Mouse (Mus musculus): ENCODE measurements at regions not wholly inside any gene's neighbourhood (a gene's known extent, or its start where the extent isn't known, plus 50 kb on each side); places are given as distances from the start of the nearest gene placed in this dataset.

GRCm38 (mm10) chr15:67301024-67301423 lies 800.3 kb upstream of the Lrrc6 start:
- H3K4me1 ChIP-seq, result no peaks in the 10 kb centered on the region
- H3K9me3 ChIP-seq (replicated peaks), result no peaks in the 10 kb centered on the region
- no peak overlapping the region for H3K4me2 ChIP-seq
- no peaks in the 10 kb centered on the region for H3K27me3 ChIP-seq (replicated peaks)
- H3K4me3 ChIP-seq, result no peak overlapping the region
- WGBS (ENCODE audit: insufficient replicate concordance), result 48% methylated on average over 4 of the region's 4 CpGs
- H3K27ac ChIP-seq, result no peak overlapping the region
- no peaks in the 10 kb centered on the region for H3K36me3 ChIP-seq
- ATAC-seq, result no peak
- H3K9ac ChIP-seq, result no peak overlapping the region

- WGBS (ENCODE audit: insufficient replicate concordance), result 35% methylated on average over 1 of the region's 1 CpGs
- Histone ChIP-seq H3K4me1 (no peaks in the 10 kb centered on the region), H3K9me3 (replicated peaks) (no peaks in the 10 kb centered on the region), H3K36me3 (no peaks in the 10 kb centered on the region), H3K4me2 (no peak overlapping the region), H3K9ac (no peak overlapping the region), H3K27me3 (replicated peaks) (no peaks in the 10 kb centered on the region), H3K4me3 (no peak overlapping the region), H3K27ac (no peak overlapping the region)
- ATAC-seq, result no peak
Measured at GRCm38 (mm10) chr15:67294797-67295196, 794.1 kb upstream of the Lrrc6 start.

- Histone ChIP-seq H3K27ac (no peak overlapping the region), H3K9me3 (replicated peaks) (no peaks in the 10 kb centered on the region), H3K4me2 (no peak overlapping the region), H3K9ac (no peak overlapping the region), H3K36me3 (no peaks in the 10 kb centered on the region), H3K4me3 (no peak overlapping the region), H3K27me3 (replicated peaks) (no peaks in the 10 kb centered on the region), H3K4me1 (no peaks in the 10 kb centered on the region)
- no peak for ATAC-seq
- WGBS (ENCODE audit: insufficient replicate concordance), result 12% methylated on average over 4 of the region's 4 CpGs
Measured at GRCm38 (mm10) chr15:67289749-67290148, 789.0 kb upstream of the Lrrc6 start.

- Histone ChIP-seq H3K9ac (no peak overlapping the region), H3K27me3 (replicated peaks) (no peaks in the 10 kb centered on the region), H3K27ac (no peak overlapping the region), H3K4me2 (no peak overlapping the region), H3K36me3 (no peaks in the 10 kb centered on the region), H3K4me1 (no peaks in the 10 kb centered on the region), H3K4me3 (no peak overlapping the region), H3K9me3 (replicated peaks) (no peaks in the 10 kb centered on the region)
- WGBS (ENCODE audit: insufficient replicate concordance), result 60% methylated on average over 4 of the region's 4 CpGs
- no peak for ATAC-seq
Measured at GRCm38 (mm10) chr15:67284941-67285340, 784.2 kb upstream of the Lrrc6 start.

- no peak overlapping the region for H3K27ac ChIP-seq
- no peaks in the 10 kb centered on the region for H3K36me3 ChIP-seq
- H3K4me3 ChIP-seq, result no peak overlapping the region
- 65% methylated on average over 3 of the region's 3 CpGs for WGBS (ENCODE audit: insufficient replicate concordance)
- H3K4me2 ChIP-seq, result no peak overlapping the region
- H3K9me3 ChIP-seq (replicated peaks), result no peaks in the 10 kb centered on the region
- ATAC-seq, result no peak
- no peaks in the 10 kb centered on the region for H3K27me3 ChIP-seq (replicated peaks)
- H3K4me1 ChIP-seq, result no peaks in the 10 kb centered on the region
- H3K9ac ChIP-seq, result no peak overlapping the region
Measured at GRCm38 (mm10) chr15:67283275-67283972, 782.7 kb upstream of the Lrrc6 start.

GRCm38 (mm10) chr15:67278869-67279268 lies 778.2 kb upstream of the Lrrc6 start:
- no peaks in the 10 kb centered on the region for H3K4me1 ChIP-seq
- no peak for ATAC-seq
- no peaks in the 10 kb centered on the region for H3K36me3 ChIP-seq
- no peaks in the 10 kb centered on the region for H3K9me3 ChIP-seq (replicated peaks)
- H3K27ac ChIP-seq, result no peak overlapping the region
- no peak overlapping the region for H3K9ac ChIP-seq
- no peak overlapping the region for H3K4me2 ChIP-seq
- H3K27me3 ChIP-seq (replicated peaks), result no peaks in the 10 kb centered on the region
- 24% methylated on average over 1 of the region's 1 CpGs for WGBS (ENCODE audit: insufficient replicate concordance)
- H3K4me3 ChIP-seq, result no peak overlapping the region

- no peaks in the 10 kb centered on the region for H3K27me3 ChIP-seq (replicated peaks)
- no peaks in the 10 kb centered on the region for H3K9me3 ChIP-seq (replicated peaks)
- H3K4me2 ChIP-seq, result no peak overlapping the region
- no peaks in the 10 kb centered on the region for H3K36me3 ChIP-seq
- H3K4me3 ChIP-seq, result no peak overlapping the region
- no peak overlapping the region for H3K27ac ChIP-seq
- H3K9ac ChIP-seq, result no peak overlapping the region
- no peak for ATAC-seq
- no peaks in the 10 kb centered on the region for H3K4me1 ChIP-seq
Measured at GRCm38 (mm10) chr15:67275058-67275457, 774.3 kb upstream of the Lrrc6 start.

- Histone ChIP-seq H3K9ac (no peak overlapping the region), H3K4me1 (no peaks in the 10 kb centered on the region), H3K9me3 (replicated peaks) (no peaks in the 10 kb centered on the region), H3K4me3 (no peak overlapping the region), H3K4me2 (no peak overlapping the region), H3K27me3 (replicated peaks) (no peaks in the 10 kb centered on the region), H3K36me3 (no peaks in the 10 kb centered on the region), H3K27ac (no peak overlapping the region)
- WGBS (ENCODE audit: insufficient replicate concordance), result 52% methylated on average over 2 of the region's 2 CpGs
- no peak for ATAC-seq
Measured at GRCm38 (mm10) chr15:67272397-67272796, 771.7 kb upstream of the Lrrc6 start.

- Histone ChIP-seq H3K4me1 (no peaks in the 10 kb centered on the region), H3K4me2 (no peak overlapping the region), H3K9me3 (replicated peaks) (no peaks in the 10 kb centered on the region), H3K4me3 (no peak overlapping the region), H3K27ac (no peak overlapping the region), H3K36me3 (no peaks in the 10 kb centered on the region), H3K9ac (no peak overlapping the region), H3K27me3 (replicated peaks) (no peaks in the 10 kb centered on the region)
- WGBS (ENCODE audit: insufficient replicate concordance), result 60% methylated on average over 6 of the region's 6 CpGs
- ATAC-seq, result no peak
Measured at GRCm38 (mm10) chr15:67263723-67264122, 763.0 kb upstream of the Lrrc6 start.

GRCm38 (mm10) chr15:67263313-67263712 lies 762.6 kb upstream of the Lrrc6 start:
- Histone ChIP-seq H3K27me3 (replicated peaks) (no peaks in the 10 kb centered on the region), H3K9ac (no peak overlapping the region), H3K36me3 (no peaks in the 10 kb centered on the region), H3K9me3 (replicated peaks) (no peaks in the 10 kb centered on the region), H3K4me2 (no peak overlapping the region), H3K27ac (no peak overlapping the region), H3K4me3 (no peak overlapping the region), H3K4me1 (no peaks in the 10 kb centered on the region)
- no peak for ATAC-seq
- WGBS (ENCODE audit: insufficient replicate concordance), result 57% methylated on average over 2 of the region's 2 CpGs

- Histone ChIP-seq H3K9me3 (replicated peaks) (no peaks in the 10 kb centered on the region), H3K27me3 (replicated peaks) (no peaks in the 10 kb centered on the region), H3K9ac (no peak overlapping the region), H3K4me2 (no peak overlapping the region), H3K4me3 (no peak overlapping the region), H3K36me3 (no peaks in the 10 kb centered on the region), H3K4me1 (no peaks in the 10 kb centered on the region), H3K27ac (no peak overlapping the region)
- no peak for ATAC-seq
- WGBS (ENCODE audit: insufficient replicate concordance), result 59% methylated on average over 2 of the region's 2 CpGs
Measured at GRCm38 (mm10) chr15:67262269-67262668, 761.6 kb upstream of the Lrrc6 start.

GRCm38 (mm10) chr15:67260666-67261065 lies 760.0 kb upstream of the Lrrc6 start:
- WGBS (ENCODE audit: insufficient replicate concordance), result 28% methylated on average over 3 of the region's 3 CpGs
- no peak overlapping the region for H3K9ac ChIP-seq
- H3K27me3 ChIP-seq (replicated peaks), result no peaks in the 10 kb centered on the region
- H3K36me3 ChIP-seq, result no peaks in the 10 kb centered on the region
- H3K27ac ChIP-seq, result no peak overlapping the region
- no peak overlapping the region for H3K4me2 ChIP-seq
- H3K4me3 ChIP-seq, result no peak overlapping the region
- no peak for ATAC-seq
- H3K9me3 ChIP-seq (replicated peaks), result no peaks in the 10 kb centered on the region
- H3K4me1 ChIP-seq, result no peaks in the 10 kb centered on the region

- H3K27ac ChIP-seq, result no peak overlapping the region
- no peak for ATAC-seq
- H3K4me3 ChIP-seq, result no peak overlapping the region
- no peak overlapping the region for H3K4me2 ChIP-seq
- no peak overlapping the region for H3K9ac ChIP-seq
- 44% methylated on average over 4 of the region's 4 CpGs for WGBS (ENCODE audit: insufficient replicate concordance)
- H3K9me3 ChIP-seq (replicated peaks), result no peaks in the 10 kb centered on the region
- H3K36me3 ChIP-seq, result no peaks in the 10 kb centered on the region
- no peaks in the 10 kb centered on the region for H3K4me1 ChIP-seq
- no peaks in the 10 kb centered on the region for H3K27me3 ChIP-seq (replicated peaks)
Measured at GRCm38 (mm10) chr15:67249147-67249546, 748.4 kb upstream of the Lrrc6 start.
